Mouse (Mus musculus) G1E (cell line): ENCODE measurements around the gene Haghl. TPM values are rescaled to one million over a fixed set of nuclear protein-coding genes. Genes with fewer than 3 reads are reported as not detected.
A peak's percentile ranks its signal among the peaks of the same experiment; 100 is the strongest.

Experiments
- ATAC-seq: 2 replicates; pipeline ENCODE4 v1.8.0; 2016; ENCODE audit warnings: mild to moderate bottlenecking; ENCODE audit not compliant: insufficient number of reproducible peaks, poor library complexity, low FRiP score, severe bottlenecking; ENCODE audit errors: extremely low read depth
- DNase-seq: peaks from one replicate; pipeline ENCODE4 v3.0.0; 2012; ENCODE audit warnings: low spot score
- H3K27me3 ChIP-seq: 2 replicates; pipeline ENCODE4 v1.6.1; 2012; ENCODE audit warnings: mild to moderate bottlenecking, low read length, inconsistent platforms; ENCODE audit not compliant: insufficient read depth
- H3K36me3 ChIP-seq: replicated peaks from 2 replicates; pipeline ENCODE3; 2012; ENCODE audit warnings: mild to moderate bottlenecking, inconsistent platforms
- H3K4me1 ChIP-seq: 2 replicates; pipeline ENCODE4 v1.6.1; 2012; ENCODE audit warnings: low read depth, low read length, inconsistent platforms, mixed read lengths; ENCODE audit not compliant: insufficient read depth
- H3K4me3 ChIP-seq: 2 replicates; pipeline ENCODE4 v1.5.1; 2012; ENCODE audit warnings: low read depth, mild to moderate bottlenecking, inconsistent platforms, low read length, moderate library complexity, mixed read lengths
- H3K9me3 ChIP-seq: replicated peaks from 2 replicates; pipeline ENCODE4 v1.6.1; 2012; ENCODE audit warnings: inconsistent platforms
- CTCF ChIP-seq: IDR thresholded peaks from 2 replicates; pipeline ENCODE4 v1.5.1; 2012; ENCODE audit warnings: low read depth, low read length, inconsistent platforms, mixed read lengths
- GATA1 ChIP-seq: IDR thresholded peaks from 2 replicates; pipeline ENCODE4 v1.6.1; 2012; ENCODE audit warnings: borderline replicate concordance, low read length, inconsistent platforms, mixed read lengths
- GATA2 ChIP-seq: IDR thresholded peaks from 2 replicates; pipeline ENCODE4 v1.6.1; 2012; ENCODE audit warnings: low read depth, low read length, inconsistent platforms, borderline replicate concordance
- POLR2AphosphoS5 ChIP-seq: IDR thresholded peaks from 2 replicates; pipeline ENCODE4 v1.6.1; 2012; ENCODE audit warnings: low read depth, low read length, inconsistent platforms; ENCODE audit not compliant: insufficient replicate concordance
- TAL1 ChIP-seq: conservative IDR thresholded peaks from 2 replicates; pipeline ENCODE4 v1.6.1; 2012; ENCODE audit warnings: low read depth, low read length, inconsistent platforms, mixed read lengths
- polyA plus RNA-seq: library from polyadenylated mRNA; stranded (reverse); fragments of >175 nt; gene quantifications from 2 replicates; pipeline ENCODE4 v1.2.3, GENCODE M21; 2012
- total RNA-seq, 2 experiments: library from RNA; stranded (forward) in 1 of 2; stranded (reverse) in 1 of 2; fragments of 200-1000 nt in 1 of 2; fragments of >200 nt in 1 of 2; fragmentation: Nextera tagmentation in 1 of 2; gene quantifications; 2 replicates each; pipeline ENCODE4 v1.2.3; 2014 to 2017

Gene Haghl
- total and polyA plus RNA-seq, 3 experiments = 11.7 to 17.1 (median 15.5) TPM

GRCm38 (mm10) chr17:25738861-25739260 lies 46.6 kb downstream of the Haghl start:
- H3K36me3 ChIP-seq = no peaks in the 10 kb centered on the region
- H3K27me3 ChIP-seq = peaks cover 47% of the 10 kb centered on the region
- H3K9me3 ChIP-seq = no peaks in the 10 kb centered on the region
- no peak for DNase-seq
- no peak for TF ChIP-seq CTCF
- no peak for TF ChIP-seq GATA2
- no peak for ATAC-seq
- H3K4me1 ChIP-seq = no peaks in the 10 kb centered on the region
- H3K4me3 ChIP-seq = no peak overlapping the region

DNA sequence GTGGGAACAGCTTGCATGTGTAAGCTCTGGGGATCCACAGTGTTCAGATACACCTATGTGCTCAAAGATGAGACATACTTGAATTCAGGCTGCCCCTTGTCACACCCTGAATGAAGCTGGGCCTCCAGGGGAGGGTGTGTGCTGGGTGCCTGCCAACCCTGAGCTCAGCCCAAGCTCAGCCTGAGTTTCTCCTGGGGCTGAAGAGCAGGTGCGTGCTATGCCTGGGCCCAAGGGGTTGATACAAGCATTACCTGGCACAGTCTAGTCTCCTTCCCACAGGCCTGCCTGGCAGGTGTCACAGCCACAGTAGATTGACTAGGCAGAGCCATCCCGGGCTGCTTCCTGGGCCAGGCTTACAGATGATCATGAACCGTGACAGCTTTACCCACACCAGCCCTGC lies 49.7 kb downstream of the Haghl start, which contains the start of gene Mslnl:
TSS of gene Mslnl (plus strand) at position 298 of the 400 bp plus-strand sequence.
- no peak for ATAC-seq
- H3K36me3 ChIP-seq = peaks cover 12% of the 10 kb centered on the region
- H3K27me3 ChIP-seq = peaks cover 39% of the 10 kb centered on the region
- TF ChIP-seq GATA2 (no peak), TAL1 (no peak), CTCF (no peak), POLR2AphosphoS5 (no peak), GATA1 (no peak)
- H3K4me1 ChIP-seq = no peaks in the 10 kb centered on the region
- no peak for DNase-seq
- H3K9me3 ChIP-seq = no peaks in the 10 kb centered on the region
- no peak within 1 kb of the TSS for H3K4me3 ChIP-seq

DNA sequence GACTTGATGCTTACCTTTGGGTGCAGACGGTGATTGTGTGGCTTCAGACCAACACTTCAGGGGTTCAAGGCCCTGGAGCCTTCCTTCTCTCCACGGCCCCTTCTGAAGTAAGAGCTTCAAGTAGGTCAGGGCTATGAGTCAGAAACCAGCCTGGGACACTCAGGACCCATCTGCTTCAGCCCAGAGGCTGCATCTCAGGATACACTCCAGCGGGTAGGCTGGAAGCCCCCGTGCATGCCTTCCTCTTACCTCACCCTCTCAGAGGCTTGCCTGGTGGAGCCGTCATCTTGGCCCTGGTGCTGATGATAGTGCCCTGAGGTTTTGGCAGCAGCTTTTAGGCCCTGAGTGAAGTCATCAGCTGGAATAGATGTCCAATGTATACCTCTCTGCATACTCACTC lies 50.2 kb downstream of the Haghl start:
- ATAC-seq = no peak

GRCm38 (mm10) chr17:25732082-25732481 lies 53.4 kb downstream of the Haghl start:
- TF ChIP-seq POLR2AphosphoS5 (no peak), CTCF (peak; percentile 38; the same call in 1 of the 2 replicates)
- Histone ChIP-seq H3K36me3 (peaks cover 36% of the 10 kb centered on the region), H3K4me3 (no peak overlapping the region), H3K9me3 (no peaks in the 10 kb centered on the region), H3K4me1 (peaks cover 13% of the 10 kb centered on the region), H3K27me3 (peaks cover 19% of the 10 kb centered on the region)
- DNase-seq (peak; percentile 66), ATAC-seq (no peak)

More for the DNA sequence above, 50.2 kb downstream of the Haghl start:
- Histone ChIP-seq H3K36me3 (peaks cover 17% of the 10 kb centered on the region), H3K4me1 (no peaks in the 10 kb centered on the region), H3K9me3 (no peaks in the 10 kb centered on the region), H3K27me3 (peaks cover 39% of the 10 kb centered on the region), H3K4me3 (no peak overlapping the region)
- TF ChIP-seq TAL1 (no peak), POLR2AphosphoS5 (no peak), CTCF (no peak), GATA1 (no peak), GATA2 (no peak)
- DNase-seq = no peak

Other genes starting within 250 kb of the Haghl start
Only the 20 nearest of the 28 such genes appear.
- gene Gng13, start 68.5 kb downstream of the Haghl start, total RNA-seq (2014; fragmentation: Nextera tagmentation) = not detected in 2 replicates
- gene Gng13, start 68.5 kb downstream of the Haghl start, total RNA-seq (2017) = 0.16 TPM in 1 of 2 replicates, not detected in the other
- not detected in 2 replicates for gene Gng13, start 68.5 kb downstream of the Haghl start, polyA plus RNA-seq
- 7.3 and 17.7 TPM in 2 replicates for gene Chtf18, start 58.3 kb downstream of the Haghl start, total RNA-seq (2014; fragmentation: Nextera tagmentation)
- 24.4 and 26.2 TPM in 2 replicates for gene Chtf18, start 58.3 kb downstream of the Haghl start, total RNA-seq (2017)
- 80.9 and 89.1 TPM in 2 replicates for gene Chtf18, start 58.3 kb downstream of the Haghl start, polyA plus RNA-seq
- gene Rpusd1, start 58.0 kb downstream of the Haghl start, total RNA-seq (2014; fragmentation: Nextera tagmentation) = 7.5 and 7.8 TPM in 2 replicates
- 3.6 and 4.2 TPM in 2 replicates for gene Rpusd1, start 58.0 kb downstream of the Haghl start, total RNA-seq (2017)
- gene Rpusd1, start 58.0 kb downstream of the Haghl start, polyA plus RNA-seq = 28.2 and 30.1 TPM in 2 replicates
- not detected in 2 replicates for gene Mslnl, start 49.6 kb downstream of the Haghl start, total RNA-seq (2014; fragmentation: Nextera tagmentation)
- gene Mslnl, start 49.6 kb downstream of the Haghl start, total RNA-seq (2017) = not detected in 2 replicates
- not detected in 2 replicates for gene Mslnl, start 49.6 kb downstream of the Haghl start, polyA plus RNA-seq
- not detected in 2 replicates for gene Msln, start 31.3 kb downstream of the Haghl start, total RNA-seq (2014; fragmentation: Nextera tagmentation)
- 0.55 TPM in 1 of 2 replicates, not detected in the other for gene Msln, start 31.3 kb downstream of the Haghl start, total RNA-seq (2017)
- not detected in 2 replicates for gene Msln, start 31.3 kb downstream of the Haghl start, polyA plus RNA-seq
- gene Narfl, start 11.9 kb downstream of the Haghl start, total RNA-seq (2014; fragmentation: Nextera tagmentation) = 11.7 and 22.3 TPM in 2 replicates
- 28.4 and 29.2 TPM in 2 replicates for gene Narfl, start 11.9 kb downstream of the Haghl start, total RNA-seq (2017)
- gene Narfl, start 11.9 kb downstream of the Haghl start, polyA plus RNA-seq = 17.6 and 18.8 TPM in 2 replicates
- not detected in 2 replicates for gene Ccdc78, start 907 bp upstream of the Haghl start, total RNA-seq (2014; fragmentation: Nextera tagmentation)
- gene Ccdc78, start 907 bp upstream of the Haghl start, total RNA-seq (2017) = 0.06 and 0.22 TPM in 2 replicates
- gene Ccdc78, start 907 bp upstream of the Haghl start, polyA plus RNA-seq = 0.05 TPM in 1 of 2 replicates, not detected in the other
- gene Fam173a, start 7.2 kb upstream of the Haghl start, total RNA-seq (2014; fragmentation: Nextera tagmentation) = 24.1 and 24.8 TPM in 2 replicates
- 45.1 and 50.5 TPM in 2 replicates for gene Fam173a, start 7.2 kb upstream of the Haghl start, total RNA-seq (2017)
- 16.1 and 20.5 TPM in 2 replicates for gene Fam173a, start 7.2 kb upstream of the Haghl start, polyA plus RNA-seq
- gene AC134908.4, start 10.0 kb upstream of the Haghl start, total RNA-seq (2014; fragmentation: Nextera tagmentation) = not detected in 2 replicates
- not detected in 2 replicates for gene AC134908.4, start 10.0 kb upstream of the Haghl start, total RNA-seq (2017)
- gene AC134908.4, start 10.0 kb upstream of the Haghl start, polyA plus RNA-seq = not detected in 2 replicates
- gene Metrn, start 11.5 kb upstream of the Haghl start, total RNA-seq (2014; fragmentation: Nextera tagmentation) = 15.3 and 19.7 TPM in 2 replicates
- 22.3 and 36.9 TPM in 2 replicates for gene Metrn, start 11.5 kb upstream of the Haghl start, total RNA-seq (2017)
- gene Metrn, start 11.5 kb upstream of the Haghl start, polyA plus RNA-seq = 129 and 172 TPM in 2 replicates
- gene Fbxl16, start 23.4 kb upstream of the Haghl start, total RNA-seq (2014; fragmentation: Nextera tagmentation) = not detected in 2 replicates
- gene Fbxl16, start 23.4 kb upstream of the Haghl start, total RNA-seq (2017) = 0.05 TPM in 1 of 2 replicates, not detected in the other
- gene Fbxl16, start 23.4 kb upstream of the Haghl start, polyA plus RNA-seq = 0.01 and 0.03 TPM in 2 replicates
- gene Wdr24, start 38.0 kb upstream of the Haghl start, total RNA-seq (2014; fragmentation: Nextera tagmentation) = 13.8 and 13.9 TPM in 2 replicates
- 23.5 and 25.8 TPM in 2 replicates for gene Wdr24, start 38.0 kb upstream of the Haghl start, total RNA-seq (2017)
- gene Wdr24, start 38.0 kb upstream of the Haghl start, polyA plus RNA-seq = 4.8 and 8.6 TPM in 2 replicates
- 0.90 and 1.9 TPM in 2 replicates for gene Jmjd8, start 43.2 kb upstream of the Haghl start, total RNA-seq (2014; fragmentation: Nextera tagmentation)
- 1.9 and 2.0 TPM in 2 replicates for gene Jmjd8, start 43.2 kb upstream of the Haghl start, total RNA-seq (2017)
- 0.08 and 0.11 TPM in 2 replicates for gene Jmjd8, start 43.2 kb upstream of the Haghl start, polyA plus RNA-seq
- 29.1 and 30.1 TPM in 2 replicates for gene Stub1, start 47.7 kb upstream of the Haghl start, total RNA-seq (2014; fragmentation: Nextera tagmentation)
- gene Stub1, start 47.7 kb upstream of the Haghl start, total RNA-seq (2017) = 90.8 and 97.3 TPM in 2 replicates
- gene Stub1, start 47.7 kb upstream of the Haghl start, polyA plus RNA-seq = 70.9 and 81.7 TPM in 2 replicates
- gene Rhbdl1, start 51.6 kb upstream of the Haghl start, total RNA-seq (2014; fragmentation: Nextera tagmentation) = 4.8 and 5.5 TPM in 2 replicates
- 0.87 and 1.4 TPM in 2 replicates for gene Rhbdl1, start 51.6 kb upstream of the Haghl start, total RNA-seq (2017)
- gene Rhbdl1, start 51.6 kb upstream of the Haghl start, polyA plus RNA-seq = 2.7 and 3.1 TPM in 2 replicates
- 1.1 and 2.9 TPM in 2 replicates for gene Gm20683, start 56.1 kb upstream of the Haghl start, total RNA-seq (2014; fragmentation: Nextera tagmentation)
- 3.0 and 3.1 TPM in 2 replicates for gene Gm20683, start 56.1 kb upstream of the Haghl start, total RNA-seq (2017)
- gene Gm20683, start 56.1 kb upstream of the Haghl start, polyA plus RNA-seq = 9.7 and 12.4 TPM in 2 replicates
- 31.2 and 41.2 TPM in 2 replicates for gene Rhot2, start 59.2 kb upstream of the Haghl start, total RNA-seq (2014; fragmentation: Nextera tagmentation)
- gene Rhot2, start 59.2 kb upstream of the Haghl start, total RNA-seq (2017) = 17.7 and 20.0 TPM in 2 replicates
- gene Rhot2, start 59.2 kb upstream of the Haghl start, polyA plus RNA-seq = 142 and 151 TPM in 2 replicates
- 14.6 and 42.2 TPM in 2 replicates for gene Wdr90, start 75.8 kb upstream of the Haghl start, total RNA-seq (2014; fragmentation: Nextera tagmentation)
- gene Wdr90, start 75.8 kb upstream of the Haghl start, total RNA-seq (2017) = 11.8 and 14.2 TPM in 2 replicates
- gene Wdr90, start 75.8 kb upstream of the Haghl start, polyA plus RNA-seq = 9.0 and 17.0 TPM in 2 replicates
- 8.2 and 8.7 TPM in 2 replicates for gene Mcrip2, start 83.1 kb upstream of the Haghl start, total RNA-seq (2014; fragmentation: Nextera tagmentation)
- 4.4 and 9.4 TPM in 2 replicates for gene Mcrip2, start 83.1 kb upstream of the Haghl start, total RNA-seq (2017)
- gene Mcrip2, start 83.1 kb upstream of the Haghl start, polyA plus RNA-seq = 77.6 and 103 TPM in 2 replicates
- 13.9 and 19.0 TPM in 2 replicates for gene Mettl26, start 89.4 kb upstream of the Haghl start, total RNA-seq (2014; fragmentation: Nextera tagmentation)
- 12.4 and 16.7 TPM in 2 replicates for gene Mettl26, start 89.4 kb upstream of the Haghl start, total RNA-seq (2017)
- gene Mettl26, start 89.4 kb upstream of the Haghl start, polyA plus RNA-seq = 30.2 and 34.4 TPM in 2 replicates